Mouse (Mus musculus) liver, embryonic 12.5 days (tissue): ENCODE results near the gene Auts2. TPM values are rescaled to one million over a fixed set of nuclear protein-coding genes. Genes with fewer than 3 reads are reported as not detected.

Experiments
- ATAC-seq: fragments of 200-750 bp; cut with Nextera tagmentation; 2 replicates; pipeline ENCODE4 v1.8.0; 2017; ENCODE audit warnings: moderate number of reproducible peaks, mild to moderate bottlenecking, moderate library complexity
- H3K27ac ChIP-seq: fragments of 300-500 bp; sonication (generic); 2 replicates; pipeline ENCODE4 v1.5.1; 2016; ENCODE audit warnings: mild to moderate bottlenecking
- H3K27me3 ChIP-seq: fragments of 300-500 bp; sonication (generic); replicated peaks from 2 replicates; pipeline ENCODE4 v1.6.1; 2016; ENCODE audit warnings: mild to moderate bottlenecking, moderate library complexity
- H3K36me3 ChIP-seq: fragments of 300-500 bp; sonication (generic); 2 replicates; pipeline ENCODE4 v1.6.1; 2016; ENCODE audit warnings: mild to moderate bottlenecking, moderate library complexity
- H3K4me1 ChIP-seq: fragments of 300-500 bp; sonication (generic); 2 replicates; pipeline ENCODE4 v1.6.1; 2016
- H3K4me2 ChIP-seq: fragments of 300-500 bp; sonication (generic); 2 replicates; pipeline ENCODE4 v1.6.1; 2016; ENCODE audit warnings: mild to moderate bottlenecking, moderate library complexity
- H3K4me3 ChIP-seq: fragments of 300-500 bp; sonication (generic); 2 replicates; pipeline ENCODE4 v1.5.1; 2016; ENCODE audit warnings: mild to moderate bottlenecking, moderate library complexity
- H3K9ac ChIP-seq: fragments of 300-500 bp; sonication (generic); 2 replicates; pipeline ENCODE4 v1.6.1; 2016; ENCODE audit warnings: mild to moderate bottlenecking, moderate library complexity
- H3K9me3 ChIP-seq: fragments of 300-500 bp; sonication (generic); replicated peaks from 2 replicates; pipeline ENCODE4 v1.6.1; 2016; ENCODE audit warnings: mild to moderate bottlenecking, moderate library complexity
- WGBS: fragments of 180-500 bp; shearing (Covaris S2); methylation state at CpG from one replicate; pipeline ENCODE4 v1.1.7; 2016; ENCODE audit not compliant: insufficient replicate concordance; 5-methylcytosine and 5-hydroxymethylcytosine counted together
- polyA plus RNA-seq: library from polyadenylated mRNA; unstranded; fragments of >200 nt; fragmentation: Nextera tagmentation; extraction: Ambion mirVana; gene quantifications from 2 replicates; pipeline ENCODE4 v1.2.1, GENCODE M21; 2016

Gene Auts2
- polyA plus RNA-seq, 1 experiment from 2014 or later: 4.4 TPM

- H3K9me3 ChIP-seq: no peaks in the 10 kb centered on the region
- 78% methylated on average over 10 of the region's 10 CpGs for WGBS
- ATAC-seq: no peak
Observed at GRCm38 (mm10) chr5:131512617-131513016, 1030.5 kb downstream of the Auts2 start.

GRCm38 (mm10) chr5:131510659-131511058 lies 1032.5 kb downstream of the Auts2 start:
- H3K4me3 ChIP-seq: no peak overlapping the region
- WGBS: 39% methylated on average over 5 of the region's 5 CpGs

More at GRCm38 (mm10) chr5:131512617-131513016, 1030.5 kb downstream of the Auts2 start:
- Histone ChIP-seq H3K9ac (no peak overlapping the region), H3K36me3 (no peaks in the 10 kb centered on the region), H3K4me1 (no peaks in the 10 kb centered on the region), H3K4me3 (no peak overlapping the region), H3K27ac (no peak overlapping the region), H3K4me2 (no peak overlapping the region), H3K27me3 (no peaks in the 10 kb centered on the region)

GRCm38 (mm10) chr5:131509315-131509714 lies 1033.8 kb downstream of the Auts2 start:
- WGBS: 80% methylated on average over 4 of the region's 4 CpGs

More at GRCm38 (mm10) chr5:131510659-131511058, 1032.5 kb downstream of the Auts2 start:
- ATAC-seq: no peak
- Histone ChIP-seq H3K27ac (no peak overlapping the region), H3K9me3 (no peaks in the 10 kb centered on the region), H3K9ac (no peak overlapping the region), H3K27me3 (no peaks in the 10 kb centered on the region), H3K36me3 (no peaks in the 10 kb centered on the region), H3K4me2 (no peak overlapping the region), H3K4me1 (no peaks in the 10 kb centered on the region)

GRCm38 (mm10) chr5:131498865-131499264 lies 1044.3 kb downstream of the Auts2 start:
- no peak overlapping the region for H3K4me3 ChIP-seq
- H3K27me3 ChIP-seq: no peaks in the 10 kb centered on the region
- 76% methylated on average over 4 of the region's 4 CpGs for WGBS
- no peak for ATAC-seq
- H3K36me3 ChIP-seq: no peaks in the 10 kb centered on the region
- H3K4me1 ChIP-seq: no peaks in the 10 kb centered on the region
- H3K4me2 ChIP-seq: no peak overlapping the region
- no peak overlapping the region for H3K27ac ChIP-seq
- H3K9me3 ChIP-seq: 0 out of 2 replicates have a peak, but pooled peaks cover 3% of the 10 kb centered on the region
- H3K9ac ChIP-seq: no peak overlapping the region

More at GRCm38 (mm10) chr5:131509315-131509714, 1033.8 kb downstream of the Auts2 start:
- Histone ChIP-seq H3K36me3 (no peaks in the 10 kb centered on the region), H3K4me3 (no peak overlapping the region), H3K27ac (no peak overlapping the region), H3K4me1 (no peaks in the 10 kb centered on the region), H3K9ac (no peak overlapping the region), H3K27me3 (no peaks in the 10 kb centered on the region), H3K9me3 (no peaks in the 10 kb centered on the region), H3K4me2 (no peak overlapping the region)
- no peak for ATAC-seq

- Histone ChIP-seq H3K4me2 (no peak overlapping the region), H3K27me3 (no peaks in the 10 kb centered on the region), H3K9ac (no peak overlapping the region), H3K9me3 (0 out of 2 replicates have a peak, but pooled peaks cover 3% of the 10 kb centered on the region), H3K4me1 (no peaks in the 10 kb centered on the region), H3K36me3 (no peaks in the 10 kb centered on the region), H3K4me3 (no peak overlapping the region), H3K27ac (no peak overlapping the region)
- no peak for ATAC-seq
- 65% methylated on average over 10 of the region's 10 CpGs for WGBS
Observed at GRCm38 (mm10) chr5:131496517-131497216, 1046.5 kb downstream of the Auts2 start.

- Histone ChIP-seq H3K4me3 (no peak overlapping the region), H3K9me3 (0 out of 2 replicates have a peak, but pooled peaks cover 3% of the 10 kb centered on the region), H3K4me1 (no peaks in the 10 kb centered on the region), H3K36me3 (no peaks in the 10 kb centered on the region), H3K27ac (no peak overlapping the region), H3K4me2 (no peak overlapping the region), H3K9ac (no peak overlapping the region), H3K27me3 (no peaks in the 10 kb centered on the region)
- 71% methylated on average over 5 of the region's 5 CpGs for WGBS
- ATAC-seq: no peak
Observed at GRCm38 (mm10) chr5:131494564-131494963, 1048.6 kb downstream of the Auts2 start.

GRCm38 (mm10) chr5:131492535-131492934 lies 1050.6 kb downstream of the Auts2 start:
- Histone ChIP-seq H3K4me1 (no peaks in the 10 kb centered on the region), H3K9ac (no peak overlapping the region), H3K27ac (no peak overlapping the region), H3K4me2 (no peak overlapping the region), H3K4me3 (no peak overlapping the region), H3K9me3 (no peaks in the 10 kb centered on the region), H3K27me3 (no peaks in the 10 kb centered on the region), H3K36me3 (no peaks in the 10 kb centered on the region)
- 72% methylated on average over 8 of the region's 8 CpGs for whole genome bisulfite sequencing
- ATAC-seq: no peak

- H3K27me3 ChIP-seq: no peaks in the 10 kb centered on the region
- no peak overlapping the region for H3K9ac ChIP-seq
- WGBS: 50% methylated on average over 8 of the region's 8 CpGs
- no peak for ATAC-seq
- H3K27ac ChIP-seq: no peak overlapping the region
- no peaks in the 10 kb centered on the region for H3K9me3 ChIP-seq
- no peaks in the 10 kb centered on the region for H3K4me1 ChIP-seq
- no peak overlapping the region for H3K4me3 ChIP-seq
- H3K36me3 ChIP-seq: no peaks in the 10 kb centered on the region
- H3K4me2 ChIP-seq: no peak overlapping the region
Observed at GRCm38 (mm10) chr5:131491843-131492242, 1051.3 kb downstream of the Auts2 start.

GRCm38 (mm10) chr5:131490811-131491210 lies 1052.3 kb downstream of the Auts2 start:
- ATAC-seq: no peak
- Histone ChIP-seq H3K4me2 (no peak overlapping the region), H3K9me3 (no peaks in the 10 kb centered on the region), H3K36me3 (no peaks in the 10 kb centered on the region), H3K27ac (no peak overlapping the region), H3K9ac (no peak overlapping the region), H3K4me3 (no peak overlapping the region), H3K4me1 (no peaks in the 10 kb centered on the region), H3K27me3 (no peaks in the 10 kb centered on the region)
- 66% methylated on average over 2 of the region's 2 CpGs for WGBS

GRCm38 (mm10) chr5:131489846-131490245 lies 1053.3 kb downstream of the Auts2 start:
- WGBS: 78% methylated on average over 7 of the region's 7 CpGs
- Histone ChIP-seq H3K27ac (no peak overlapping the region), H3K4me2 (no peak overlapping the region), H3K9me3 (no peaks in the 10 kb centered on the region), H3K9ac (no peak overlapping the region), H3K27me3 (no peaks in the 10 kb centered on the region), H3K36me3 (no peaks in the 10 kb centered on the region), H3K4me3 (no peak overlapping the region), H3K4me1 (no peaks in the 10 kb centered on the region)
- ATAC-seq: no peak

- ATAC-seq: no peak
- Histone ChIP-seq H3K27ac (no peak overlapping the region), H3K4me2 (no peak overlapping the region), H3K36me3 (no peaks in the 10 kb centered on the region), H3K9me3 (no peaks in the 10 kb centered on the region), H3K27me3 (no peaks in the 10 kb centered on the region), H3K9ac (no peak overlapping the region), H3K4me3 (no peak overlapping the region), H3K4me1 (no peaks in the 10 kb centered on the region)
- 46% methylated on average over 4 of the region's 4 CpGs for WGBS
Observed at GRCm38 (mm10) chr5:131486527-131486926, 1056.6 kb downstream of the Auts2 start.

GRCm38 (mm10) chr5:131475278-131475677 lies 1067.9 kb downstream of the Auts2 start:
- Histone ChIP-seq H3K4me2 (no peak overlapping the region), H3K4me1 (no peaks in the 10 kb centered on the region), H3K9me3 (0 out of 2 replicates have a peak, but pooled peaks cover 4% of the 10 kb centered on the region), H3K27me3 (no peaks in the 10 kb centered on the region), H3K27ac (no peak overlapping the region), H3K4me3 (no peak overlapping the region), H3K36me3 (peaks cover 32% of the 10 kb centered on the region), H3K9ac (no peak overlapping the region)
- ATAC-seq: no peak

GRCm38 (mm10) chr5:131468609-131469008 lies 1074.5 kb downstream of the Auts2 start:
- Histone ChIP-seq H3K4me2 (no peak overlapping the region), H3K27ac (no peak overlapping the region), H3K27me3 (no peaks in the 10 kb centered on the region), H3K4me3 (no peak overlapping the region), H3K9ac (no peak overlapping the region), H3K9me3 (no peaks in the 10 kb centered on the region), H3K4me1 (no peaks in the 10 kb centered on the region), H3K36me3 (peaks cover 23% of the 10 kb centered on the region)
- 74% methylated on average over 4 of the region's 4 CpGs for WGBS
- ATAC-seq: no peak
